Mouse (Mus musculus): ENCODE data around the gene Slc19a1. TPM values are rescaled to one million over a fixed set of nuclear protein-coding genes. Genes with fewer than 3 reads are reported as not detected.

The Slc19a1 gene
- total RNA-seq, 1 experiment: 32.4 TPM

DNA sequence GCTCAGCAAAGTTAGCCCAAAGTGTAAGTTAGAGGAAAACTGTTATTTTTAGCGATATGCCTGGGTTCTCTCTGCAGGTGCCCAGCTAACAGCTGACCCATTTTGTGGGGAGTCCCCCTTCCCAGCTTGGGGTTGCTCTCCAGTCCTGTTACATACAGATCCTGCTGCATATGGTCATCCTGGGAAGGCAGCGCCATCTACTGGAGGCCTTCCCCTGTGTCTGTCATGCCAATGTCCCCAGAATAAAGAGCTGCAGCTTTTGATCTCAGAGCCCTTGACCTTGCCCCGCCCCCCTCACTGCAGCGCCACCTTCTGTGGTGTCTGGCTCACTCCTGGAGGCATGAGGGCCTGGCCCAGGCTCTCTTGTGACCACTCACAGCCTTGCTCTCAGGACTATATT, 38.0 kb downstream of the Slc19a1 start:
- DNase-seq (ENCODE audit: low read depth, low spot score): peak; percentile 68
- no peaks in the 10 kb centered on the region for H3K9me3 ChIP-seq (ENCODE audit: control insufficient read depth, insufficient read depth, low read depth, low read length)
- in situ Hi-C loops (cut with MboI; ENCODE audit: low sequenced_read_pairs in 2 of 2, unreplicated experiment in 2 of 2): no loop called here
- TF ChIP-seq HCFC1 (IDR thresholded peaks at IDR 0.05; ENCODE audit: borderline replicate concordance, insufficient read depth, low read length) (no peak), ZC3H11A (IDR thresholded peaks at IDR 0.05; ENCODE audit: borderline replicate concordance, low read depth, low read length) (no peak), CHD2 (IDR thresholded peaks at IDR 0.05; ENCODE audit: low read depth, low read length) (no peak)
- no peak overlapping the region for H3K9ac ChIP-seq (ENCODE audit: insufficient read depth, low read depth, low read length, poor library complexity, severe bottlenecking)
- H3K36me3 ChIP-seq (ENCODE audit: control insufficient read depth, insufficient read depth, low read length, poor library complexity, severe bottlenecking): peaks cover 85% of the 10 kb centered on the region
- no peak overlapping the region for H3K27ac ChIP-seq (ENCODE audit: insufficient read depth, low read depth, low read length, poor library complexity, severe bottlenecking)
- no peak overlapping the region for H3K4me3 ChIP-seq (ENCODE audit: insufficient read depth in 1 of 2, low read depth in 1 of 2, low read length in 2 of 2, poor library complexity in 1 of 2, severe bottlenecking in 1 of 2)
- peaks cover 0 to 2% of the 10 kb centered on the region in 2 experiments; a peak in 1 of 4 replicates for H3K4me1 ChIP-seq (ENCODE audit: control insufficient read depth in 2 of 2, insufficient read depth in 2 of 2, low read length in 2 of 2, poor library complexity in 1 of 2)

GRCm38 (mm10) chr10:77074276-77074974, 42.4 kb downstream of the Slc19a1 start:
- in situ Hi-C loops (cut with MboI; ENCODE audit: low sequenced_read_pairs in 2 of 2, unreplicated experiment in 2 of 2): no loop called here
- Histone ChIP-seq H3K27ac (ENCODE audit: insufficient read depth, low read depth, low read length, poor library complexity, severe bottlenecking) (no peak overlapping the region), H3K9me3 (ENCODE audit: control insufficient read depth, insufficient read depth, low read depth, low read length) (no peaks in the 10 kb centered on the region), H3K9ac (ENCODE audit: insufficient read depth, low read depth, low read length, poor library complexity, severe bottlenecking) (no peak overlapping the region), H3K4me3 (ENCODE audit: insufficient read depth in 1 of 2, low read depth in 1 of 2, low read length in 2 of 2, poor library complexity in 1 of 2, severe bottlenecking in 1 of 2) (no peak overlapping the region), H3K36me3 (ENCODE audit: control insufficient read depth, insufficient read depth, low read length, poor library complexity, severe bottlenecking) (peaks cover 88% of the 10 kb centered on the region), H3K4me1 (ENCODE audit: control insufficient read depth in 2 of 2, insufficient read depth in 2 of 2, low read length in 2 of 2, poor library complexity in 1 of 2) (peaks cover 0 to 2% of the 10 kb centered on the region in 2 experiments; a peak in 1 of 4 replicates)
- no peak for TF ChIP-seq ZC3H11A (IDR thresholded peaks at IDR 0.05; ENCODE audit: borderline replicate concordance, low read depth, low read length)
- no peak for TF ChIP-seq ZNF384 (IDR thresholded peaks at IDR 0.05; ENCODE audit: low read depth, low read length)
- no peak for TF ChIP-seq CHD2 (IDR thresholded peaks at IDR 0.05; ENCODE audit: low read depth, low read length)
- TF ChIP-seq HCFC1 (IDR thresholded peaks at IDR 0.05; ENCODE audit: borderline replicate concordance, insufficient read depth, low read length): no peak
- no peak for TF ChIP-seq MAFK (IDR thresholded peaks at IDR 0.05; ENCODE audit: insufficient read depth, low read depth, low read length)
- no peak for DNase-seq (ENCODE audit: low read depth, low spot score)

DNA sequence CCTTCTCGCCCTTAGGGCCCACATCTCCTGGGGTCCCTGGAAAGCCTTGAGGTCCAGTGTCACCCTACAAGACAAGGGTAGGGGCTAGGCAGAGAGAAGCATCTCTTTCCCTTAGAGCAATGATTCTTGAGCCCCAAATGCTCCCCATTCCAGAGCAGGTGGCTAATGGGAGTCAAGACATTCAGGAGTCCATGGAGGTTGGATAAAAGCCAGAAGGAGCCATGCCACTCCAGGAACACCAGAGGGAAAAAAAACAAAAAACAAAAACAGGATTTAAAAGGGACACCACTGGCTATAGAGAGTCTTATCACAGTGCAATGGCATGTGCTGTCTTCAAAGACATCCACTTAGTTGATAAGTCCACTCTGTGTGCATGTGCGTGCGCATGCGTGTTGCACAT, 46.4 kb downstream of the Slc19a1 start:
- no peak overlapping the region for H3K4me3 ChIP-seq (ENCODE audit: insufficient read depth in 1 of 2, low read depth in 1 of 2, low read length in 2 of 2, poor library complexity in 1 of 2, severe bottlenecking in 1 of 2)
- H3K4me1 ChIP-seq (ENCODE audit: control insufficient read depth in 2 of 2, insufficient read depth in 2 of 2, low read length in 2 of 2, poor library complexity in 1 of 2): no peaks in the 10 kb centered on the region
- H3K27ac ChIP-seq (ENCODE audit: insufficient read depth, low read depth, low read length, poor library complexity, severe bottlenecking): no peak overlapping the region
- no peak overlapping the region for H3K9ac ChIP-seq (ENCODE audit: insufficient read depth, low read depth, low read length, poor library complexity, severe bottlenecking)
- H3K9me3 ChIP-seq (ENCODE audit: control insufficient read depth, insufficient read depth, low read depth, low read length): no peaks in the 10 kb centered on the region
- DNase-seq (ENCODE audit: low read depth, low spot score): no peak
- in situ Hi-C loops (cut with MboI; ENCODE audit: low sequenced_read_pairs in 2 of 2, unreplicated experiment in 2 of 2): no loop called here
- TF ChIP-seq ZC3H11A (IDR thresholded peaks at IDR 0.05; ENCODE audit: borderline replicate concordance, low read depth, low read length) (no peak), MAFK (IDR thresholded peaks at IDR 0.05; ENCODE audit: insufficient read depth, low read depth, low read length) (no peak), ZNF384 (IDR thresholded peaks at IDR 0.05; ENCODE audit: low read depth, low read length) (no peak), HCFC1 (IDR thresholded peaks at IDR 0.05; ENCODE audit: borderline replicate concordance, insufficient read depth, low read length) (no peak), CHD2 (IDR thresholded peaks at IDR 0.05; ENCODE audit: low read depth, low read length) (no peak)
- peaks cover 74% of the 10 kb centered on the region for H3K36me3 ChIP-seq (ENCODE audit: control insufficient read depth, insufficient read depth, low read length, poor library complexity, severe bottlenecking)

GRCm38 (mm10) chr10:77078961-77079360, 46.9 kb downstream of the Slc19a1 start:
- H3K27ac ChIP-seq (ENCODE audit: insufficient read depth, low read depth, low read length, poor library complexity, severe bottlenecking): no peak overlapping the region
- TF ChIP-seq MAFK (IDR thresholded peaks at IDR 0.05; ENCODE audit: insufficient read depth, low read depth, low read length) (no peak), CHD2 (IDR thresholded peaks at IDR 0.05; ENCODE audit: low read depth, low read length) (no peak), ZNF384 (IDR thresholded peaks at IDR 0.05; ENCODE audit: low read depth, low read length) (no peak), ZC3H11A (IDR thresholded peaks at IDR 0.05; ENCODE audit: borderline replicate concordance, low read depth, low read length) (no peak), HCFC1 (IDR thresholded peaks at IDR 0.05; ENCODE audit: borderline replicate concordance, insufficient read depth, low read length) (no peak)
- H3K9ac ChIP-seq (ENCODE audit: insufficient read depth, low read depth, low read length, poor library complexity, severe bottlenecking): no peak overlapping the region
- H3K9me3 ChIP-seq (ENCODE audit: control insufficient read depth, insufficient read depth, low read depth, low read length): no peaks in the 10 kb centered on the region
- in situ Hi-C loops (cut with MboI; ENCODE audit: low sequenced_read_pairs in 2 of 2, unreplicated experiment in 2 of 2): no loop called here
- peaks cover 71% of the 10 kb centered on the region for H3K36me3 ChIP-seq (ENCODE audit: control insufficient read depth, insufficient read depth, low read length, poor library complexity, severe bottlenecking)
- H3K4me1 ChIP-seq (ENCODE audit: control insufficient read depth in 2 of 2, insufficient read depth in 2 of 2, low read length in 2 of 2, poor library complexity in 1 of 2): no peaks in the 10 kb centered on the region
- no peak overlapping the region for H3K4me3 ChIP-seq (ENCODE audit: insufficient read depth in 1 of 2, low read depth in 1 of 2, low read length in 2 of 2, poor library complexity in 1 of 2, severe bottlenecking in 1 of 2)
- DNase-seq (ENCODE audit: low read depth, low spot score): no peak
